Mouse (Mus musculus): ENCODE data around the gene Mycbpap. TPM values are rescaled to one million over a fixed set of nuclear protein-coding genes. Genes with fewer than 3 reads are reported as not detected.

The Mycbpap gene
- total RNA-seq, 2 experiments from 2014 or later, result 2.1 to 3.7 TPM

- DNase-seq (ENCODE audit: low spot score in 2 of 2), result no peak
Measured at GRCm38 (mm10) chr11:94538733-94539292, 17.3 kb upstream of the Mycbpap start.

- no peak for DNase-seq (ENCODE audit: low spot score in 2 of 2)
Measured at GRCm38 (mm10) chr11:94533171-94533570, 11.6 kb upstream of the Mycbpap start.

GRCm38 (mm10) chr11:94528879-94529278 lies 7.3 kb upstream of the Mycbpap start:
- DNase-seq (ENCODE audit: low spot score in 2 of 2), result no peak

GRCm38 (mm10) chr11:94526171-94526879 lies 4.8 kb upstream of the Mycbpap start:
- no peak for DNase-seq (ENCODE audit: low spot score in 2 of 2)

GRCm38 (mm10) chr11:94513452-94513851 lies 8.1 kb downstream of the Mycbpap start:
- no peak for DNase-seq (ENCODE audit: low spot score in 2 of 2)

GRCm38 (mm10) chr11:94508976-94509375 lies 12.6 kb downstream of the Mycbpap start:
- no peak for DNase-seq (ENCODE audit: low spot score in 2 of 2)

GRCm38 (mm10) chr11:94501482-94501881 lies 20.1 kb downstream of the Mycbpap start:
- no peak for DNase-seq (ENCODE audit: low spot score in 2 of 2)

- no peak for DNase-seq (ENCODE audit: low spot score in 2 of 2)
Measured at GRCm38 (mm10) chr11:94500362-94500761, 21.2 kb downstream of the Mycbpap start.

GRCm38 (mm10) chr11:94499661-94500152 lies 21.8 kb downstream of the Mycbpap start, which contains the start of gene Epn3:
TSS of gene Epn3 (minus strand) at chr11:94499974.
- no peak for DNase-seq (ENCODE audit: low spot score in 2 of 2)

- DNase-seq (ENCODE audit: low spot score in 2 of 2), result peak; percentile 48 to 74
Measured at GRCm38 (mm10) chr11:94499035-94499434, 22.5 kb downstream of the Mycbpap start.

- peak; percentile 46 to 70 for DNase-seq (ENCODE audit: low spot score in 2 of 2)
Measured at GRCm38 (mm10) chr11:94498093-94498996, 23.2 kb downstream of the Mycbpap start.

GRCm38 (mm10) chr11:94495415-94495814 lies 26.1 kb downstream of the Mycbpap start:
- DNase-seq (ENCODE audit: low spot score in 2 of 2), result no peak

- DNase-seq (ENCODE audit: low spot score in 2 of 2), result no peak
Measured at GRCm38 (mm10) chr11:94491749-94492099, 29.8 kb downstream of the Mycbpap start.

GRCm38 (mm10) chr11:94491035-94491748 lies 30.4 kb downstream of the Mycbpap start:
- no peak for DNase-seq (ENCODE audit: low spot score in 2 of 2)

GRCm38 (mm10) chr11:94489745-94490144 lies 31.8 kb downstream of the Mycbpap start:
- DNase-seq (ENCODE audit: low spot score in 2 of 2), result no peak

GRCm38 (mm10) chr11:94488767-94489533 lies 32.6 kb downstream of the Mycbpap start:
- DNase-seq (ENCODE audit: low spot score in 2 of 2), result no peak

- peak; percentile 80 to 95 for DNase-seq (ENCODE audit: low spot score in 2 of 2)
Measured at GRCm38 (mm10) chr11:94486001-94486400, 35.5 kb downstream of the Mycbpap start, which contains the start of gene Spata20. TSS of gene Spata20 (minus strand) at chr11:94486179.

- no peak for DNase-seq (ENCODE audit: low spot score in 2 of 2)
Measured at GRCm38 (mm10) chr11:94485223-94485622, 36.3 kb downstream of the Mycbpap start.

GRCm38 (mm10) chr11:94484636-94485035 lies 36.9 kb downstream of the Mycbpap start:
- no peak for DNase-seq (ENCODE audit: low spot score in 2 of 2)

- no peak for DNase-seq (ENCODE audit: low spot score in 2 of 2)
Measured at GRCm38 (mm10) chr11:94483921-94484320, 37.6 kb downstream of the Mycbpap start.

All from layer of hippocampus, adult 18-20 months (tissue).